Mouse (Mus musculus) liver, embryonic 16.5 days (tissue): ENCODE measurements around the gene Epb41l4b. TPM values are rescaled to one million over a fixed set of nuclear protein-coding genes. Genes with fewer than 3 reads are reported as not detected.

Experiments
- ATAC-seq: fragments of 200-750 bp; cut with Nextera tagmentation; 2 replicates; pipeline ENCODE4 v1.8.0; 2017; ENCODE audit warnings: low read depth, mild to moderate bottlenecking, moderate number of reproducible peaks, moderate library complexity
- H3K27ac ChIP-seq: fragments of 300-500 bp; sonication (generic); 2 replicates; pipeline ENCODE4 v1.5.1; 2014; ENCODE audit warnings: mild to moderate bottlenecking, low read length
- H3K27me3 ChIP-seq: fragments of 300-500 bp; sonication (generic); 2 replicates; pipeline ENCODE4 v1.6.1; 2014; ENCODE audit warnings: low read depth, low read length, mixed read lengths; ENCODE audit not compliant: control insufficient read depth, insufficient read depth
- H3K36me3 ChIP-seq: fragments of 300-500 bp; sonication (generic); 2 replicates; pipeline ENCODE4 v1.6.1; 2014; ENCODE audit warnings: mild to moderate bottlenecking; ENCODE audit not compliant: control insufficient read depth, insufficient read depth
- H3K4me1 ChIP-seq: fragments of 300-500 bp; sonication (generic); 2 replicates; pipeline ENCODE4 v1.6.1; 2014; ENCODE audit warnings: low read depth, low read length, mixed read lengths; ENCODE audit not compliant: control insufficient read depth
- H3K4me2 ChIP-seq: fragments of 300-500 bp; sonication (generic); 2 replicates; pipeline ENCODE4 v1.6.1; 2014; ENCODE audit warnings: low read depth, low read length, mixed read lengths
- H3K4me3 ChIP-seq: fragments of 300-500 bp; sonication (generic); 2 replicates; pipeline ENCODE4 v1.5.1; 2014; ENCODE audit warnings: low read depth, mild to moderate bottlenecking, low read length
- H3K9ac ChIP-seq: fragments of 300-500 bp; sonication (generic); 2 replicates; pipeline ENCODE4 v1.6.1; 2014; ENCODE audit warnings: low read depth, low read length
- H3K9me3 ChIP-seq: fragments of 300-500 bp; sonication (generic); replicated peaks from 2 replicates; pipeline ENCODE4 v1.6.1; 2016; ENCODE audit warnings: low read length; ENCODE audit not compliant: control insufficient read depth
- WGBS: fragments of 180-500 bp; shearing (Covaris S2); extraction: QIAGEN DNeasy Blood & Tissue Kit; methylation state at CpG from one replicate; pipeline ENCODE4 v1.1.7; 2014; ENCODE audit not compliant: insufficient replicate concordance; 5-methylcytosine and 5-hydroxymethylcytosine counted together
- polyA plus RNA-seq: library from polyadenylated mRNA; unstranded; fragments of >200 nt; fragmentation: Nextera tagmentation; extraction: Ambion mirVana; gene quantifications from 2 replicates; pipeline ENCODE4 v1.2.1, GENCODE M21; 2015

The Epb41l4b gene
- polyA plus RNA-seq, 1 experiment from 2014 or later: 2.0 TPM

DNA sequence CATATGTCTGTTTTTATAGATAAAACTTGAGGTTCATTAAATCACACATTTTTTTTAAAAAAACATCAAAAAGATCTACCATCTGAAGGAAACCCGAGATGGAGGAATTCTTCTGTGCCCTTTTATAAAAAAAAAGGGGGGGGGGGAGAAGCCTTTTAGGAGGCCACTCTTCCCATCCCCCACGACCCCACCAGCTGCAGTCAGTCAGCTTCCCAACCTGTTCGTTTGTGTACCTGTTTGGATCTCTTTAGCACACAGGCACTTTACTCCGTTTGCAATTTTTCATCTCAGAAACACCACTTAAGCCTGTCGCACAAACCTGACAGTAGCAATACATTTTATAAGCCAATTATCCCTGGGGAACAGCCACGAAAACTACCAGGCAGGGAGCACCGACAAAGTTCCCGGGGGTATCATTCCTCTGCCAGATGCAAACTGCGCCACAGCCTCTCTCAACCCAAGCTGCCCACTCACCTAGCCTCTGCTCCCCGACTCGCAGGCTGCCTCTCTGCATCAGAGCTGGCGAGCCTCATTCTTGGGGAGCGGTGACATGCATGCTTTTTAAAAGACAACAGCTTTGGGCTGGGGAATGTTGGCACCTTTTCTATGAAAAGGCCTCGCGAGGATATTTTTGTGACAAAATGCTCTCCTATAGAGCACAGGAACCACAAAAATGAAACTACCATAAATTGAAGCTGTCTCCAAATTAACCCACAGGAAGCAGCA, 2.1 kb downstream of the Epb41l4b start:
- H3K36me3 ChIP-seq: no peaks in the 10 kb centered on the region
- 21% methylated on average over 15 of the region's 15 CpGs for WGBS
- peaks cover 4% of the 10 kb centered on the region for H3K4me1 ChIP-seq
- no peak overlapping the region for H3K27ac ChIP-seq
- no peaks in the 10 kb centered on the region for H3K9me3 ChIP-seq
- H3K4me2 ChIP-seq: peak overlapping the region; percentile 79
- H3K4me3 ChIP-seq: peak overlapping the region; percentile 64; the same call in 1 of the 2 replicates
- H3K27me3 ChIP-seq: peaks cover 58% of the 10 kb centered on the region
- no peak for ATAC-seq
- no peak overlapping the region for H3K9ac ChIP-seq

DNA sequence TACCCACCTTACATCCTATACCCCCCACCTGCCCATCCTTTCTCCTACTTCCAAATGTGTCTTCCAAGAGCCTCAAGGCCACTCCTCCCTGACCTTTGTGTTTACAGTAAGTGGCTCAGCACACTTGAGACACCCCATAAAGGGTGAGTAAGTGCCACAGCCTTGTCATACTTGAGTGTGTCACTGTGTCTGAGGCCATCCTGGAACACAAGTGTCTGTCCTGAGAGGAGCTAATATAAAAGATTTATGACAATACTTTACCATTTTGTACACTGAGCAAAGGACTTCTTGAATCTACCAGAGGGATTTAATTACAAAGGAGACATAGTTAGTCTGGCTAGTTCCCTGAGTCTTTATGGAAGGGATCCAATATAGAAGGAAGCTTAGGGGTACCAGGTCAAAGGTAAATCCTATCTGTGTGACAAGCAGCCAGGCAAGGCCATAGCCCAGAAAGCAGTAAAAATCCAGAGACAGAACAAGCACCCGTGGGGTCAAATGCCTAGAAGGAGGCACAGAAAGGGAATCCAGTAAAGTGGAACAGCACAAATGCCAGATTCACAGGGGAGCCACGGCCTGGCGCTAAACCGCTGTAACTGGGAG, 2.9 kb downstream of the Epb41l4b start:
- Histone ChIP-seq H3K27ac (no peak overlapping the region), H3K4me2 (no peak overlapping the region), H3K4me1 (peaks cover 4% of the 10 kb centered on the region), H3K9ac (no peak overlapping the region), H3K4me3 (no peak overlapping the region), H3K9me3 (no peaks in the 10 kb centered on the region), H3K27me3 (peaks cover 58% of the 10 kb centered on the region), H3K36me3 (no peaks in the 10 kb centered on the region)
- ATAC-seq: no peak
- WGBS: 63% methylated on average over 4 of the region's 4 CpGs

DNA sequence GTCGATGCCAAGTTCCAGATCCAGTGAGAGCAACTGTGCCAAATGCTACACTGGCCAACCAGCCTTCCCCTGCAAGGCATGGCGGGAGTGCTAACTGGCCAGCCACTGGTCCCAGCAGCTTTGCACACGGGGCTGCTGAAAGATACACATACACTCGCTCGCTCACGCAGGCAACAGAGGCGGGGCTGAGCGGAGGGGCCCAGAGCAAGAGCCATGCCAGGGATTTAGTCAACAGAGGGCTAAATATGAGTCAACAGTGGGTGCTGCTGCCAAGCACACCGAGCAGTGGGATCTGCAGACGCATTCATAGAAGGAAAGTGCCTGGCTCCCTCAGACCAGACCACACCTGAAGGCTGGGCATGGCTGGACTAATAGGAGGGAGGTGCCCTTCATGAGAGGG, 3.8 kb downstream of the Epb41l4b start:
- Histone ChIP-seq H3K9me3 (no peaks in the 10 kb centered on the region), H3K9ac (no peak overlapping the region), H3K4me2 (peak overlapping the region; percentile 11; the same call in 1 of the 2 replicates), H3K27me3 (peaks cover 53% of the 10 kb centered on the region), H3K4me1 (peaks cover 4% of the 10 kb centered on the region), H3K4me3 (0 out of 2 replicates have a peak overlapping the region, but pooled peaks have one; percentile 5), H3K27ac (no peak overlapping the region), H3K36me3 (no peaks in the 10 kb centered on the region)
- 46% methylated on average over 10 of the region's 10 CpGs for WGBS
- ATAC-seq: 0 out of 2 replicates have a peak, but pooled peaks have one; percentile 8

DNA sequence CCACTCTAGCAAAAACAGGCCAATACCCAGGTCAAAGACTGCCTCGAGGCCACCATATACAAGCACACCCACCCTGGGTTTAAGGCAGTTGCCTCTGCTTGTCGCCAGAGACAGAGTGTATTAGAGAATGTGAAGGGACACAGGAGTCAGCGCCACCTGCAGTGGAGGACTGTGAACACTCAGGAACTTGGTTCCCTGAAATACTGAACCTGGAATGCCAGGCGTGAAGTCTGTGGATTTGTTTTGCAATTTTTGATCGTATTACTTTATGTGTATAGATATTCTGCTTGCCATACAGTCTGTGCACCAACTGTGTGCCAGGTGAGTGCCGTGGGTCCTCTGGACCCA, 5.2 kb downstream of the Epb41l4b start:
- H3K27ac ChIP-seq: no peak overlapping the region
- no peak overlapping the region for H3K9ac ChIP-seq
- no peaks in the 10 kb centered on the region for H3K36me3 ChIP-seq
- no peak overlapping the region for H3K4me2 ChIP-seq
- no peak overlapping the region for H3K4me3 ChIP-seq
- H3K27me3 ChIP-seq: peaks cover 39% of the 10 kb centered on the region
- ATAC-seq: no peak
- 44% methylated on average over 6 of the region's 6 CpGs for WGBS
- peaks cover 4% of the 10 kb centered on the region for H3K4me1 ChIP-seq
- no peaks in the 10 kb centered on the region for H3K9me3 ChIP-seq

DNA sequence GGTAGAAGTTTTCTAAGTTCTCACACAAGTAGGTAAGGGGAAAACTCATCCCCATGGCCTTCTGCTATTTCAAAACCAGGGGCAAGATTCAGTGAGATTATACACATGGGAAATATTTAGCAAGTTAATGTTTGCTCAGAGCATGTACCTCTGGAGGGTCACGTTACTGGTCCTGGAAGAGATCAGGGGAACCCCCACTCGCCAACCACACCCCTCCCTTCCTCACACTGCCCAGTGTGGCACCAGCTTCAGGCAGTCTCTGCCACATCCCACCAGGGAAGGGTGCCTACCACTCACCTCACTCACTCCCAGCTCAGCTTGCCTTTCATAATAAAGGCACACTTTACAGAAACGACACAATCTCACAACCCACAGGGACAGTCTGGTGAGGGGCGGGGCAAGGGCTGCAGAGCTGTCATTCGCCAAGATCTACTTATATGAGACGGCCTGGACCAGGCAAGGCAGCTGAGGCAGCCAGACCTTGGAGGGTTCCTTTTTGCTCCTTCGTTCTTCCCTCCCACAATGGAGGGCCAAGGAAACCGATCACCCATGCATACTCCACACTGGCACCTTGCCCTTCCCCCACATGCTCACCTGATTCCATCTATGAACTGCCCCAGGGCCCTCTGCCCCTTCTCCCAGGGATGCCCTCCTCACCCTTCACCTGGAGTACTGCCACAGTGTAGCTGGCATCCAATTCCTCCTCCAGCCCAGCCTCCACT, 5.7 kb downstream of the Epb41l4b start:
- Histone ChIP-seq H3K4me1 (peaks cover 4% of the 10 kb centered on the region), H3K4me2 (no peak overlapping the region; the same call in 1 of the 2 replicates), H3K27me3 (peaks cover 34% of the 10 kb centered on the region), H3K27ac (no peak overlapping the region; the same call in 1 of the 2 replicates), H3K36me3 (no peaks in the 10 kb centered on the region), H3K9me3 (no peaks in the 10 kb centered on the region), H3K9ac (no peak overlapping the region), H3K4me3 (no peak overlapping the region)
- peak; percentile 73 for ATAC-seq
- WGBS: 42% methylated on average over 8 of the region's 8 CpGs

DNA sequence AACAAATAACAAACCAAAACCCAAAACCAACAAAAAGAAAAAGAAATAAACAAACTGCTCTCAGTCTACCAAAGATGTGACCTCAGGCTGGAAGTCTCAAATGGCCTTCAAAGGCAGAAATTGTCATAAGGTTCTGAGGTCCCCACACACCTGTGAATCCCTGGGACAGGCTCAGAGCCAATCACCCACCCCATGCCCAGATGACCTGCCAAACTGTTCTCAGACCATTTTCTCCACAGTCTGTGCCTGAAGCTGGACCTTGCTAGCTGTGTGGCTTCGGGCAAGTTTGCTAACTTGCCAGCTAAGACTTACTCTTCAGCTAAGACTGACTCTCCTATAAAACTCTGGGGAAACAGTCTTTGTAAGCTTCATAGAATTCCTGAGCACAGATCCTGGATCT, 7.8 kb downstream of the Epb41l4b start:
- Histone ChIP-seq H3K9ac (no peak overlapping the region), H3K4me3 (no peak overlapping the region), H3K27me3 (peaks cover 13% of the 10 kb centered on the region), H3K27ac (no peak overlapping the region), H3K36me3 (no peaks in the 10 kb centered on the region), H3K4me2 (no peak overlapping the region), H3K9me3 (no peaks in the 10 kb centered on the region), H3K4me1 (peaks cover 4% of the 10 kb centered on the region)
- no peak for ATAC-seq
- 32% methylated on average over 1 of the region's 1 CpGs for WGBS

DNA sequence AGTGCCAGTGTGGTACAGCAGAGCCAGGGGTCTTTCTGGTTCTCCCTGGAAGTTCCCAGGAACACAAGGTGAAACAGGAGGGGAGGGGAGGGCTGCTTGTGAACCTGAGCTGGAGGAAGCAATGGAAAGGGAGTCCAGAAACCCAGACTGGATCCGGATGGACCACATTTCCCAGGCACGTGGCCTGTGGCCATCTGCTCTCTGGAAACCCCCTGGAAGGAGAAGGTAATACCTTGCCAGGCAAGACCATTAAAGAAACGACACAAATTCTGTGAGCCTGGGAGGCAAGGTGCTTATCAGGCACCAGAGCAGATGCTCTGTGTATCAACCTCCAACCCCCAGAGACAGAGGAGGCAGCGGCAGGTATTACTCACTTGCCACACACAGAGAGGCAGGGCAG, 8.7 kb downstream of the Epb41l4b start:
- H3K36me3 ChIP-seq: no peaks in the 10 kb centered on the region
- ATAC-seq: no peak
- H3K4me1 ChIP-seq: peaks cover 4% of the 10 kb centered on the region
- no peak overlapping the region for H3K4me2 ChIP-seq
- H3K4me3 ChIP-seq: no peak overlapping the region
- H3K9me3 ChIP-seq: no peaks in the 10 kb centered on the region
- H3K27me3 ChIP-seq: peaks cover 4% of the 10 kb centered on the region
- no peak overlapping the region for H3K27ac ChIP-seq
- WGBS: 27% methylated on average over 4 of the region's 4 CpGs
- H3K9ac ChIP-seq: no peak overlapping the region

DNA sequence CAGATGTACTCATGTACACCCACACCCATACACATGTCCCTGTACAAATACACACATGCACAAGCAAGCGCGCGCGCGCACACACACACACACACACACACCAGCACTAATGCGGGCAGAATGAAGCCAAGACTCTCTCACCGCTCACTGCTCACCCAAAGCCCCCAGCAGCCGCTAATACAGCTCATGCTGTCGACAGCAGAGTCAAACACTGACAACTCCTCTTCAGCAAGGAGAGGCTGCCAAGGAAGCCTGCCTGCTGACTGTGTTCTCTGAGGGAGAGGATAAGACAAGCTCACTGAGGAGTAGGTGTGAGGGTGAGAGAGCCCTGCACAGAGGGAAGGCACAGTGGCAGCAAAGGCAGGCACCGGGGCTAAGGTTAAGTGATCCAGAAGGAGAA, 11.4 kb downstream of the Epb41l4b start:
- H3K27me3 ChIP-seq: no peaks in the 10 kb centered on the region
- WGBS: 76% methylated on average over 10 of the region's 10 CpGs
- H3K36me3 ChIP-seq: no peaks in the 10 kb centered on the region
- no peak overlapping the region for H3K9ac ChIP-seq
- no peaks in the 10 kb centered on the region; the same call in 1 of the 2 replicates for H3K4me1 ChIP-seq
- H3K4me3 ChIP-seq: no peak overlapping the region
- H3K9me3 ChIP-seq: no peaks in the 10 kb centered on the region
- no peak overlapping the region for H3K4me2 ChIP-seq
- ATAC-seq: no peak
- no peak overlapping the region for H3K27ac ChIP-seq
